Mouse (Mus musculus) limb, embryonic 12.5 days (tissue): ENCODE results near the gene Olfr1076. TPM values are rescaled to one million over a fixed set of nuclear protein-coding genes. Genes with fewer than 3 reads are reported as not detected.
"Not testable (repeated sequence)": the region's sequence is repeated elsewhere in the genome, so short reads cannot be mapped to it uniquely, and the experiment has no call there.

Experiments
- ATAC-seq: fragments of 200-750 bp; cut with Nextera tagmentation; 2 replicates; pipeline ENCODE4 v1.8.0; 2017; ENCODE audit warnings: low read depth, moderate TSS enrichment; ENCODE audit not compliant: insufficient number of reproducible peaks, insufficient read depth, low FRiP score, low TSS enrichment
- H3K27ac ChIP-seq: fragments of 300-500 bp; sonication (generic); 2 replicates; pipeline ENCODE4 v1.5.1; 2016; ENCODE audit warnings: mild to moderate bottlenecking, moderate library complexity
- H3K27me3 ChIP-seq: fragments of 300-500 bp; sonication (generic); 2 replicates; pipeline ENCODE4 v1.6.1; 2016; ENCODE audit warnings: mild to moderate bottlenecking, moderate library complexity
- H3K36me3 ChIP-seq: fragments of 300-500 bp; sonication (generic); 2 replicates; pipeline ENCODE4 v1.6.1; 2016; ENCODE audit warnings: mild to moderate bottlenecking, moderate library complexity
- H3K4me1 ChIP-seq: fragments of 300-500 bp; sonication (generic); replicated peaks from 2 replicates; pipeline ENCODE4 v1.6.1; 2016
- H3K4me2 ChIP-seq: fragments of 300-500 bp; sonication (generic); 2 replicates; pipeline ENCODE4 v1.6.1; 2016; ENCODE audit warnings: mild to moderate bottlenecking, moderate library complexity
- H3K4me3 ChIP-seq: fragments of 300-500 bp; sonication (generic); replicated peaks from 2 replicates; pipeline ENCODE4 v1.5.1; 2016; ENCODE audit warnings: mild to moderate bottlenecking
- H3K9ac ChIP-seq: fragments of 300-500 bp; sonication (generic); replicated peaks from 2 replicates; pipeline ENCODE4 v1.6.1; 2016; ENCODE audit warnings: mild to moderate bottlenecking, moderate library complexity
- H3K9me3 ChIP-seq: fragments of 300-500 bp; sonication (generic); 2 replicates; pipeline ENCODE4 v1.6.1; 2016; ENCODE audit warnings: mild to moderate bottlenecking, moderate library complexity
- whole genome bisulfite sequencing: fragments of 180-500 bp; shearing (Covaris S2); methylation state at CpG from one replicate; pipeline ENCODE4 v1.1.7; 2016; 5-methylcytosine and 5-hydroxymethylcytosine counted together
- polyA plus RNA-seq: library from polyadenylated mRNA; unstranded; fragments of >200 nt; fragmentation: Nextera tagmentation; extraction: Ambion mirVana; gene quantifications from 2 replicates; pipeline ENCODE4 v1.2.1, GENCODE M21; 2016

Gene Olfr1076
- polyA plus RNA-seq = not detected in 2 replicates

DNA sequence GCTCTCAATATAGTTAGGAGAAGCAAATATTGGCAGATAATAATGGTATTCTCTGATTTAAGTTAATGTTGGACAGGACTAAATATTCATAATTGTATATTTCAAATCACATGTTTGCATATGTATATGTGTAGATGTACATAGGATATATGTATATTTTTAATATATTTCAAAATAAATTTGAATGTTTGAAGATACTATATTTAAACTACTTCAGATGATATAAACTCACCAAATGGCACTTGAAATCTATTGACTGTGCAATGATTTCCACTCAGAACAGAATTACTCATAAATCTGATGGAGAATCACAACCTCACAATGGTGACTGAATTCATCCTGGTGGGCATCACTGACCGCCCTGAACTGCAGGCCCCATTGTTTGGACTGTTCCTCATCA, at the start of gene Olfr1076:
Gene Olfr1076, plus strand, starts transcription at position 301 of the 400 bp plus-strand sequence.
- no peaks in the 10 kb centered on the region for H3K9me3 ChIP-seq
- H3K27me3 ChIP-seq = no peaks in the 10 kb centered on the region
- no peak for ATAC-seq
- H3K27ac ChIP-seq = no peak within 1 kb of the TSS
- no peaks in the 10 kb centered on the region for H3K36me3 ChIP-seq
- WGBS = 75% methylated on average over 1 of the region's 1 CpGs
- no peak within 1 kb of the TSS for H3K4me3 ChIP-seq
- no peak within 1 kb of the TSS for H3K4me2 ChIP-seq
- no peaks in the 10 kb centered on the region for H3K4me1 ChIP-seq
- no peak within 1 kb of the TSS for H3K9ac ChIP-seq

DNA sequence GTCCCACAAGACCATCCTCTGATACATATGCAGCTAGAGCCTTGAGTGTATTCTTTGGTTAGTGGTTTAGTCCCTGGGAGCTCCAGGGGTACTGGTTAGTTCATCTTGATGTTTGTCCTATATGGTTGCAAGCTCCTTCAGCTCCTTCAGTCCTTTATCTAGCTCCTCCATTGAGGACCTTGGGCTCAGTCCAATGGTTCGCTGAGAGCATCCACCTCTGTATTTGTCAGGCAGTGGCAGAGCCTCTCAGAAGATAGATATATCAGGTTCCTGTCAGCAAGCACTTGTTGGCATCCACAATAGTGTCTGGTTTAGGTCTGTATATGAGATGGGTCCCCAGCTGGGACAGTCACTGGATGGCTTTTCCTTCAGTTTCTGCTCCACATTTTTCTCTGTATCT, 47.8 kb upstream of the Olfr1076 start:
- WGBS = 71% methylated on average over 1 of the region's 1 CpGs
- Histone ChIP-seq H3K4me1 (no peaks in the 10 kb centered on the region), H3K9me3 (no peaks in the 10 kb centered on the region), H3K4me3 (no peak overlapping the region), H3K27ac (no peak overlapping the region), H3K9ac (no peak overlapping the region), H3K36me3 (no peaks in the 10 kb centered on the region), H3K27me3 (no peaks in the 10 kb centered on the region), H3K4me2 (no peak overlapping the region)
- ATAC-seq = no peak

DNA sequence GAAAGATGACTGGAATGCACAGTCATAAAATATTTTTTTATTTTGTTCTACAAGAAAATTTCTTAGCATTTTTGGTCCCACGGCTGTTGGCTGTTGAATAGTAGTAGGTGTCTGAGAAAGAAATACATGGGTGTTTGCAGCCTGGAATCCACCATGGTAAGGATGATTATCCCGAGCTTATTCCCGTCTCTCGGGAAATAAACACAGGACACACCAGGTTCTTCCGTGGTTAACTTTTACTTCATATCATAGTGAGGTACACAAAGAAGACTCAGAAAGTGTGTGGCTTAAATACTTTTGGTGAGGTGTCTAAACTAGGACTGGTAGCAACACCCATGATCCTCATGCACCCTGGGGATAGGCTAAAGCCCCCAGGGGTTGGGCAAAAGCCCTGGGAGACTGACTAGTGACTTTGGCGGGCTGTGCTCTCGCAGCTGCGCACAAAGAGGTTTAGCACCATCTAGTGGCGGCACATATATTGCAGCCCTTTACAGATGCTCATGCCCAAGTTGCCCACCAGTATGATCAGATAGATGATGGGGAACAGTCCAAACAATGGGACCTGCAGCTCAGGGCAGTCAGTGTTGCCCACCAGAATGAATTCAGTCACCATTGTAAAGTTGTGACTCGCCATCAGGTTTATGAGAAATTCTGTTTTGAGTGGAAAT, 43.7 kb upstream of the Olfr1076 start:
- H3K4me3 ChIP-seq = no peak overlapping the region
- no peak for ATAC-seq
- H3K9ac ChIP-seq = no peak overlapping the region
- H3K4me1 ChIP-seq = no peaks in the 10 kb centered on the region
- no peaks in the 10 kb centered on the region for H3K27me3 ChIP-seq
- H3K9me3 ChIP-seq = no peaks in the 10 kb centered on the region
- H3K27ac ChIP-seq = no peak overlapping the region
- no peaks in the 10 kb centered on the region for H3K36me3 ChIP-seq
- H3K4me2 ChIP-seq = no peak overlapping the region
- 38% methylated on average over 10 of the region's 10 CpGs for whole genome bisulfite sequencing

DNA sequence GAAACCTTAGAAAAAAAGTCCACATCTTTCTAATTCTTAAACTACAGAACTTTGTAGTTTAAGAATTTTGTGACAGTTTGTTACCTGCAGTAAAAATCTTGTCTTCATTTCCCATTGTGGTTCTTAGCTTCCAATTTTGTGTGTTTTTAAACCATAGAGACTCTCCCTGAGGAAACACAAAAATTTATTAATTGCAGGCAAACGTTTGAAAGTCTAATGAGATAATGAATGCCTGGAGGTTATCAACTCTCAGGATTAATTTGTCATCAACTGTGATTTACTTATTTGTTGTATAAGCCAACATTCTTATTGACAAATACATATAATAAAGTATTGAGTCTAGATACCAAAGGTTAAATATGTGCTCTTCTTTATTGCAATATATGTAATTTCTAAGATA, 21.0 kb upstream of the Olfr1076 start, which contains the start of gene Olfr228:
Gene Olfr228, minus strand, starts transcription at position 101 of the 400 bp plus-strand sequence.
- 39% methylated on average over 1 of the region's 1 CpGs for WGBS
- no peak within 1 kb of the TSS for H3K9ac ChIP-seq
- no peaks in the 10 kb centered on the region for H3K36me3 ChIP-seq
- H3K4me2 ChIP-seq = no peak within 1 kb of the TSS
- no peak within 1 kb of the TSS for H3K27ac ChIP-seq
- no peaks in the 10 kb centered on the region for H3K27me3 ChIP-seq
- H3K4me1 ChIP-seq = no peaks in the 10 kb centered on the region
- H3K9me3 ChIP-seq = no peaks in the 10 kb centered on the region
- no peak within 1 kb of the TSS for H3K4me3 ChIP-seq
- no peak for ATAC-seq

DNA sequence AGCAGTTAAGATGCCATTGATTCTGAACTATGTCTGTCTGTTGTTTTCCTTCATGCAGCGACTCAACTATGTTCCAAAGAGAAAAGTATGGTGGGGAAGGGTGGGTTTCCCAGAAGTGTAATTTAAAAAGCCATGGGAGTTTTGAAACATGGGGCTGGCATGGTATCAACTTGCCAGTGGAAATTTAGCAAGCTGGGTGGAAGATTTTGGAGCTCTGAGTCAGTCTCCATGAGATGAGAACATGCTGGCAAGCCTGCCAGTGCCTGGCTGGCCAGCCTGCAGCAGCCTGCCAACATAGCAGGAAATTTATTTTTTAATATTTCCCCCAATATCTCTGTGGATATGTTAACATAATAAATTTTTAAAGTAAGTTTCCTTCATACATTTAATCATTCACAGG, 22.7 kb downstream of the Olfr1076 start:
- H3K4me3 ChIP-seq = no peak overlapping the region
- no peaks in the 10 kb centered on the region for H3K36me3 ChIP-seq
- 72% methylated on average over 1 of the region's 1 CpGs for WGBS
- ATAC-seq = no peak
- no peak overlapping the region for H3K27ac ChIP-seq
- H3K9me3 ChIP-seq = no peaks in the 10 kb centered on the region
- H3K4me1 ChIP-seq = no peaks in the 10 kb centered on the region
- H3K4me2 ChIP-seq = no peak overlapping the region
- no peaks in the 10 kb centered on the region for H3K27me3 ChIP-seq
- H3K9ac ChIP-seq = no peak overlapping the region

DNA sequence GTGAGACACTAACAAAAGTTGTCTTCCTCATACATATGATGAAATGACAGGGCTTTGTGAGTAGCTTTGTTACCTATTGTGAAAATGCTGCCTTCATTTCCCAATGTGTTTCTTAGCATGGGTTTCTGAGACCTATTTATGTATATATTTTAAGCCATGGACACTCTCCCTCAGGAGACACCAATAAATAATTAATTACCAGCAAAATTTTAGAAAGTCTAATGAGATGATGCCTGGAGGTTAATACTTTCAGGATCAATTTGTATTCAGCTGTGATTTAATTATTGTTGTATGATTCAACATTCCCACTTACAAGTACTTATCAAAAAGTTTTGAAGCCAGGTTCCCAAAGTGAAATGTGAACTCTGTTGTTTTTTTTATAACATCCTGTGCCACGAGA, 34.1 kb downstream of the Olfr1076 start, which contains the start of gene Olfr1079:
Gene Olfr1079, minus strand, starts transcription at position 101 of the 400 bp plus-strand sequence.
- ATAC-seq = no peak
- H3K27me3 ChIP-seq = no peaks in the 10 kb centered on the region

DNA sequence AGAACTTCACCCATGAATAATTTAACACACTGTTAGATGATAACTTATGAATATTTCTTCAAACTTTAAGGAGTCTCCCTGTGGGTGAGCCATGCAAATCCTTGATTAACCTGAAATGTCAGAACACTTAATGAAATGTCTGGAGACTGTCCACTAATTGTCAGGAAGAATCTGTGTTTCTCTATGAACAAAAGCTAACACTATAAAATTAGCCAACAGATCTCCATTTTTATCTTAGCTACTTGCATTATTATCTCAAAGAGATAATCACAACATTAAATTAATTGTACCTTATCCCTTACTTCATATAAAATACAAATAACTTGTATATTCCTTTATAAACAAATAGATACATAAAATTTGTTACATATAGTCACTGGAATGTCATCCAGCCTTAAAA, 49.9 kb downstream of the Olfr1076 start, which contains the start of gene Olfr1080:
Gene Olfr1080, minus strand, starts transcription at position 101 of the 400 bp plus-strand sequence.
- H3K36me3 ChIP-seq, ATAC-seq, H3K27ac ChIP-seq, H3K4me3 ChIP-seq, H3K27me3 ChIP-seq, H3K9ac ChIP-seq, H3K4me1 ChIP-seq, H3K4me2 ChIP-seq, H3K9me3 ChIP-seq: not testable (repeated sequence)

More for the DNA sequence above, 34.1 kb downstream of the Olfr1076 start, which contains the start of gene Olfr1079:
- Histone ChIP-seq H3K9me3 (no peaks in the 10 kb centered on the region), H3K9ac (no peak within 1 kb of the TSS), H3K27ac (no peak within 1 kb of the TSS), H3K4me2 (no peak within 1 kb of the TSS), H3K36me3 (no peaks in the 10 kb centered on the region), H3K4me1 (no peaks in the 10 kb centered on the region), H3K4me3 (no peak within 1 kb of the TSS)
- 59% methylated on average over 1 of the region's 1 CpGs for WGBS

Other genes with a start within 250 kb of the Olfr1076 start
- gene Olfr1051, start 229.4 kb upstream of the Olfr1076 start, polyA plus RNA-seq = not detected in 2 replicates
- gene Olfr1052, start 216.0 kb upstream of the Olfr1076 start, polyA plus RNA-seq = not detected in 2 replicates
- gene Olfr1053, start 193.2 kb upstream of the Olfr1076 start, polyA plus RNA-seq = not detected in 2 replicates
- gene Olfr1054, start 173.0 kb upstream of the Olfr1076 start, polyA plus RNA-seq = not detected in 2 replicates
- not detected in 2 replicates for gene Olfr1055, start 158.2 kb upstream of the Olfr1076 start, polyA plus RNA-seq
- gene Olfr1056, start 146.0 kb upstream of the Olfr1076 start, polyA plus RNA-seq = not detected in 2 replicates
- gene Olfr1057, start 130.1 kb upstream of the Olfr1076 start, polyA plus RNA-seq = not detected in 2 replicates
- gene Olfr1058, start 119.9 kb upstream of the Olfr1076 start, polyA plus RNA-seq = not detected in 2 replicates
- gene Olfr1061, start 94.4 kb upstream of the Olfr1076 start, polyA plus RNA-seq = not detected in 2 replicates
- not detected in 2 replicates for gene Olfr1062, start 81.7 kb upstream of the Olfr1076 start, polyA plus RNA-seq
- gene Olfr1065, start 57.9 kb upstream of the Olfr1076 start, polyA plus RNA-seq = not detected in 2 replicates
- not detected in 2 replicates for gene Olfr1066, start 52.2 kb upstream of the Olfr1076 start, polyA plus RNA-seq
- gene Olfr228, start 21.1 kb upstream of the Olfr1076 start, polyA plus RNA-seq = not detected in 2 replicates
- gene Olfr1079, start 34.0 kb downstream of the Olfr1076 start, polyA plus RNA-seq = not detected in 2 replicates
- not detected in 2 replicates for gene Olfr1080, start 49.8 kb downstream of the Olfr1076 start, polyA plus RNA-seq
- not detected in 2 replicates for gene Olfr1082, start 90.5 kb downstream of the Olfr1076 start, polyA plus RNA-seq
- not detected in 2 replicates for gene Olfr1084, start 131.3 kb downstream of the Olfr1076 start, polyA plus RNA-seq
- gene Olfr1085, start 153.6 kb downstream of the Olfr1076 start, polyA plus RNA-seq = not detected in 2 replicates
- not detected in 2 replicates for gene Olfr1086, start 171.6 kb downstream of the Olfr1076 start, polyA plus RNA-seq
- not detected in 2 replicates for gene Olfr1087, start 189.9 kb downstream of the Olfr1076 start, polyA plus RNA-seq
- not detected in 2 replicates for gene Olfr1089, start 225.2 kb downstream of the Olfr1076 start, polyA plus RNA-seq